Mouse (Mus musculus) A20 (cell line): ENCODE data around the gene Vrk2.

Experiments
- DNase-seq: peaks from one replicate; pipeline ENCODE4 v3.0.0-alpha.2; 2011; ENCODE audit warnings: low read depth, low spot score

Gene Vrk2

DNA sequence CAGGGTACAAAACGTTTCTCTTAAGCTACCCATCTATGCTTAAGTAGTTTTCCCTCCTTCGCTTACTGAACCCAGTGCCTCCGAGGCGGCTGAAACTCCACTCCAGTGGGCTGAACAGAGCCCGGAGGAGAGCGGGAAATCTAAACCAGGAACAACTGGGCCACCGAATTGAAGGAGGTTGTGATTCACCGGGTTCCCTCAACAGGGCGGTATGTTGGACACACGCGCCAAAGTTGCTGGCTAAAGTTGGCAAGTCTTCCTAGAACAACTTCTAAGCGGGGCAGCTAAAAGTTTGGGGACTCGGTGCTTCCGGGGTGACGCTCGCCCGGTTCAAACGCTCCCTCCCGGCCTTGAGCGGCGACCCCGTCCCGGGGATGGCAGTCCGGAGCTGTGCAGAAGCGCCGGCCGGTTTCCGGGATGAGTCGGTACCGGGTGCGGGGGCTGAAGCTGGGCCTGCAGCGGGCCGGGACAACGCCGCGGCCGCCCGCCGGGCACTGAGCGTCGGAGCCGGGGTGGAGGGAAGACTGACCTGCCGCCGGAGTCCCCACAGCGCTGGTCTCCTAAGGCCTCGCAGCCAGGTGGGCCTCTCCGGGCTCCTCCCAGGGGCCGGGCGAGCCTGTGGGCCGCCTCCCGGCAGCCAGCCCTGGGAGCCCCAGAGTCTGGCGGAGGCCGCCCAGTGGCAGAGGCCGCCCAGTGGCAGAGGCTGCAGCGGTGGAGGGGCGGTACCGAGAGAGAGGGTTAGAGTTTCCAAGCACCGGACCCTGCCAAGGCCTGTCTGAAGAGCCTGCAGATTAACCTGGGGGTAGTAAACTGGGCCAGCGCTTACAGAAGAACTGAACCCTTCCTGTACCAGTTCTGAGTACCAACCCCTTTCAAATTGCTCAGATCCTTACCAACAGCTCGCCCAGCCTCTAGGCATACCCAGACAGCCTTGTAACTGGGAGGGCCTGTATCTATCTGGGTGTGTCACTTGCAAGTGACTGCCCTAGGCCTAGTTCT, at the start of gene Vrk2, which contains the start of gene Gm6899:
Gene Vrk2 (minus strand): TSS at position 939 of the 999 bp plus-strand sequence.
Gene Gm6899 (plus strand): TSS at position 181 of the 999 bp plus-strand sequence.
- peak; percentile 94 for DNase-seq

DNA sequence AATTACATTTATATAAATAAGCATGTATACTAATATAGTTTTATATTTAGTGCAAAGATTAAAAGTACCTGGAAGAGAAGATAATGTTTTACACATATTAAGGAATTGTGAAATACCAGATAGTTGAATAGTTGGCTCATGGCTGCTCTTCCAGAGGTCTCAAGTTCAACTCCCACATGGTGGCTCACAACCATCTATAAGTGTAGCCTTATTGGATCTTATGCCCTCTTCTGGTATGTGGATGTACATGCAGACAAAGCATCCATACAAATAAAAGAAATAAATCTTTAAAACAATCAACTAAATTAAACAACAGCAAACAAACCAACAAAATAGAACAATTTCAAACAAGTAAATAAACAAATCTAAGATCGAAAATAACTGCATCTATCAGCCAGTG, 48.3 kb upstream of the Vrk2 start:
- peak; percentile 29 for DNase-seq

DNA sequence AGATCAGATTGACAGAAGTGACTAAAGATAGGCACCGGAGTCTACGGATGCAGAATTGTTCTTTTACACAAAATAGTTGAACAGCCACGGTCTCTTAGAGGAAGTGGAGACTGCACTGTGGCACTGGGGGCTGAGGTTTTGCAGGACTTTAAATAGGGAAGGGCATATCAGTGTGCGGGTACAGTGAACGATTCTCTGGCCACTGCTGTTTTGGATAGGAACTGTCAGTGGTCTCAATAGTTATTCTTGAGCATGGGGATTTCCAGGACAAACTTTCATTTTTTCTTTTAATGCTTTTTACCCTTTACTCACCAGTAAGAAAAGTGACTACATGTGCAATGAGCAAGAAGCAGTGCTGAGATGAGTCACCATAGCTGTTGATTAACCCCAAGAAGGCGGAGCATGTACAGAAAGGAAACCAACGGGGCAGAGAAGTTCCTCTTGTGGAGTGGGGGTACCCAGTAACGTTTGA, 46.6 kb upstream of the Vrk2 start:
- peak; percentile 92 for DNase-seq

DNA sequence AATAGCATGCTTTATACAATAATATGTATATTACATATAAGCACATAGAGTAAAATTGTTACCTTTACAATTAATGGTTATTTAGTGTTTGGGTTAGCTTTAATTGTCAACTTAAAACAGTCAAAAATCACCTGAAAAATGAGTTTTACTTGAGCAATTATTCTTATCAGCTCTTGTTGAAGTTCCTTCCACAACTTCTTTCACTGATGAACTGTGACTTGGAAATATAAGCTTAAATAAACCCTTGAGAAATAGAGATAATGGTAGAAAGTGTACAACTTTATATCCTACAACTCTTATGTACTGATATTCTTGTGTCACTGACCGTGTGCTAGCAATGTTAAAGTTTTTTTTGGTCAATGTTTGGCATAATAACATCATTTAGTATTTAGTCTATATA, 42.4 kb upstream of the Vrk2 start:
- DNase-seq: no peak

DNA sequence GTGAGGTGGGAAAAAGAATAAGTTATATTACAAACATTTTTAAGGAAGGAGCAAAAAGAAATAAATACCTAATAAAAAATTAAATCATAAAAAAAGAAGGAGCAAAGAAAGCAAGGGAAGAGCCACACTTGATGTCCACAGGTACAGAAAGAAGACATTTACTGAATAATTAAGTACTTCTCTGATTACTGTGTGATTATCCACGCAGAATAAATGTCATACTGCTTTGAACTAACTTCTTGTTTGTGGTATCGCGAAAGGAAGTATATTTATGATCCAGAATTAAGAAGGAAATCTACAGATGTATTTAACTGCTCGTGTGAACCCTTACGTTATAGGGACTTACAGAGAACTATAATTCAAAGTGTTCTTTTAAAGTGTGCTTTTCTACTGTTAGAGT, 28.9 kb upstream of the Vrk2 start:
- DNase-seq: no peak

DNA sequence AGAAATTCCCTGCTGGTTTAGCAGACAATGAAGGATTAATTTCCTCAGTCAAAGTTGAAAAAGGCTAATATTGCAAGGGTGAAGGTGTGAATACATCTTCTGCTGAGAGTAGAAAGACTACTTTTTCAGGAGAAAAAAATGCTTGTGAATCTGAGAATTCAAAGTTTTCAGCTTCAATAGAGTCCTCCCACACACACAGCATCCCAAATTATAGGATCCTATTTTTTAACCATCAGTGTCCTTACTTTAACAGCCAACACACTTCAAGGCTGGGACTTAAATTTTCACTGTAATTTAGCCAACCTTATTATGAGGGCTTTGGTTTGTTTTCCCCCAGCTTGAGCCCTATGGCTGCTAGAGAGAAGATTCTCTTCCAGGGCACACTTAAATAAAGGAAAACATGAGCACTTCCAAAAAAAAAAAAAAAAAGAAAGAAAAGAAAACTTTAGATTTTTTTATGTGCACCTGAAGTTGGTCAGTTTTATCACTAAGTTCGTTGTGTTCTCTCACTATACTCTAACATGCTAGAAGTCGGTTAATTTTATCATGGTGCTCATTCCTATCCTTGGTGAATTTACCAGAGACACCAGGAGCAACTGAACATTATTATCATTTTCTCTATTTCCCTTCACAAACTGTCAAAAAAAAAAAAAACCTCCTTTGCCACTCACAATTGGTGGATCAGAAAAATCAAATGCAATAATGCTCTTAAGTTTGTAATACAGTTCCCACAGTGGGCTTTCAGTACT, 24.9 kb upstream of the Vrk2 start:
- no peak for DNase-seq

DNA sequence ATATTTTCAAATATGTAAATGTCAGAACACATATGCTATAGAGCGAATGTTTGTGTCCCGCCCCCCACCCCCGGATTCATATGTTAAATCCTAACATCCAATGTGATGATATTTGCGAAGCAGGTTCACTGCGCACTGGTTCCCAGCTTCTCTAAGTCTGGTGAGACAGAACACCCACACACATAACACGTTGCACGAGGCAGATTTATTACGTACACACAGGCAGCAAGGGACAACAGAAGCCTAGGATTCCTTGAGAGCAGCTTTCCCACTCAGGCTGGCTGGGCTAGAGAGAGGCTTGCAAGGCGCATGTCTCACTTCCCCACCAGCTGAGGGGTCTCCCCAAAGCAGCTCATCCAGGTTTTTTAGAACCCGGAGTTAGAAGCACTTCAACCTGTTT, 15.0 kb upstream of the Vrk2 start:
- DNase-seq: no peak

DNA sequence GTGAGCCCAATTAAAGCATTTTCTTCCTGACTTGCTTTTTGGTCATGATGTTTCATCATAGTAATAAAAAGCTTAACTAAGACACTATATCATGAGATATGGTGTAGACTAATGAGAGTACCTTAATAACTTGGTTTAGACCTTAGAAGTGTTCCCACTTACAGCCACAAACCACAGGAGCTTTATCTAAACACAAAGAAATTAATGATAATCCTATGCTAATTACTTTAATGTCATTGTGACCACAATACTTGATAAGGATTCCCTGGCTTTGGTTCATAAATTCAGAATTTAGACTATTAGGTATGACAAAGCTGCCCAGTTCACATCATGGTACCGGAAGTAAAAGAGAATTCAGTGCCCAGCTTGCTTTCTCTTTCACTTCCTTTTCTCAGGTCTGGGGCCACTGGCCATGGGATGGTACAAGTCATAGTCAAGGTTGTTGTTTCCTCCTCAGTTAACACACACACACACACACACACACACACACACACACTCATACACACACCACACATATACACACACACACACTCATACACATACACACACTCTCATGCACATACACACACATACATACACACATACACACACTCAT, 10.4 kb upstream of the Vrk2 start:
- DNase-seq: peak; percentile 80

DNA sequence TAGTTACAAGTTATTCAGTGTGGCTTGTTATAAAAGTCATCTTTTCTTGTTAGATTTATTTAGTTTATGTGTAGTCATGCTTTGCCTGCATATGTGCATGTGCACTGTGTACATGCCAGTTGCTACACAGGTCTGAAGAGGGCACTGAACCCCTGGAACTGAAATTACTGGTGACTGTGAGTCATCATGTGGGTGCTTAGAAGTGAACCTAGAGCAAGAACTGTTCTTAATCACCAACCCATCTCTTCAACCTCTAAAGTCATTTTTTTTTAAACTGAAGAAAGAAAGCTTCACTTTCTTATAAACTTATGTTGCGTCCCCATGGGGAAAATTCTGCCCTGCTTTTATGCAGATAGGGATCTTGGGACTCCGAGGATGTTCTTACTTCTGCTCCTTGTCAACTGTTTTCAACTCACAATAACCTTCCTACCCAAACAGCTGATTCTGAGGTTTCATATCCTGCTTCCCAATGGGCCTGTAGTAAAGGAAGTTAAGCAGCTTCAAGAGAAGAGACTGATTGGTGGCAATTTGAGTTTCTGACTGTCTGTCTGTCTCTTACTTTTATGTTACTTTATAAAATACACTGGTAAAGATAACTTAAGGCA, 7.9 kb upstream of the Vrk2 start:
- peak; percentile 56 for DNase-seq

DNA sequence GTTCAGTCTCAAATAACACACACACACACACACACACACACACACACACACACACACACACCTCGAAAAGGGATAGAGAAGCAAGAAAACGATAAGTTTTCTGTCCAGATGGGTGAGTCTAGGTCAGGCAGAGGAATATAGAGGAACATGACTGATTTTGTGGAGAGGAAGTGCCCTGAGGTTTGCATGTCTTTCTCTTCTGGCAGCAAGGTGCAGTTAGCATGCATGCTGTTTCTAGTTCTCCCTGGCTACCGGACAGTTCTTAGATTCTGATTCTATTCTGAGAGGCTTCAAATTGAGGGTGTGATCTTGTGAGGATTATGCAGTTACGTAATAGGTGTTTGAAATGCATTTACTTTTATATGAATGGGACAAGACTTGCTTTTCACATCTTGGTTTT, 6.9 kb upstream of the Vrk2 start:
- peak; percentile 66 for DNase-seq

DNA sequence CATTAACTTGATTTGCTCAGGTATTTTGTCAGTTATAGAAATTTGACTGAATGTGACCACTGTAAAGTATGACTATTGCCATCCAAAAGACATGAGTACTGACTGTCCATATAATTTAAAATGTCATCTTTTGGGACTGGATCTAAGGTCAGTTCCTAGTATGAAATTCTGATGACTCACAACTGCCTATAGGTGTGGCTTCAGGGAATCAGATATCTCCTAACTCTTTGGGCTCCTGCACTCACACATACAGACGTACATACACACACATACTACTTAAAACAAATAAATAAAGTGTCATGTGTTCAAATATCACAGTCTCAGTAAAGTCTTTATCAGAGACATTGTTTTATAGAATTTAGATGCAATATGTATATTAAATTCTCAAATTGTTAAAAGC, 5.1 kb upstream of the Vrk2 start:
- DNase-seq: no peak

DNA sequence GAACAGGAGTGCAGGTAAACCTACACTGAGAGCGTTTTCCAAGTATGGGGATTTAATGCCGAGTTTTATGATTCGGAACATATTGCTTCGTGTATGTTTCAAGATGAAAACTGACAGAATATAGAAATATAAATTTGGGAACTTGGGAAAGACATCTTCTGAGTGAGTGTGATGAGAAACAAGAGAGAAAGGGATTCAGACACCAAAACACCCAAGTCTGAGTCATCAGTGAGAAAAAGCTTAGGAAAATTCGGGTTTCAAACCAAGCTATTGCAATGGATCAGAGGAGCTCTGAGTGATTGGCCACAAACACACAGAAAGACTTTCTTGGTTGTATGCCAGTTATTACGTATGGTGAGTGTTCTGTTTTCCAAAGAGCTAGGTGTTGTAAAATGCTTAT, 4.0 kb upstream of the Vrk2 start:
- DNase-seq: no peak

DNA sequence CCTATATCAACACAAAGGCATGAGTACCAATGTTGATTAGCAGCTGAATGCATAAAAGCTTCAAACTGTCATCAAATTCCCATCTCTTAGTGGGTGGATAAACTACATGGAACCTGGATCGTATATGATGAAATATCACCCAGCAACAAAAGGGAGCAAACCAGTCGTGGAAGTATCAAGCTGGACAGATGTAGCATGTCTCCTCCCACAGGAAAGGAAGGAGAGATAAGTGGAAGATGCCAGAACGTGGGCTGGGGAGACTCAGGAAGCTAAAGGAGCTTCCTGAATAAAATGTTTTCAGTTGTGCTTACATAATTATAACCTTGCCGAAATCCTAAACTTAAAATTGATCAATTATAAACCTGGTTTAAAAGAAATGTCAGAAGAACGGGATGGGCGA, 3.3 kb upstream of the Vrk2 start:
- no peak for DNase-seq

DNA sequence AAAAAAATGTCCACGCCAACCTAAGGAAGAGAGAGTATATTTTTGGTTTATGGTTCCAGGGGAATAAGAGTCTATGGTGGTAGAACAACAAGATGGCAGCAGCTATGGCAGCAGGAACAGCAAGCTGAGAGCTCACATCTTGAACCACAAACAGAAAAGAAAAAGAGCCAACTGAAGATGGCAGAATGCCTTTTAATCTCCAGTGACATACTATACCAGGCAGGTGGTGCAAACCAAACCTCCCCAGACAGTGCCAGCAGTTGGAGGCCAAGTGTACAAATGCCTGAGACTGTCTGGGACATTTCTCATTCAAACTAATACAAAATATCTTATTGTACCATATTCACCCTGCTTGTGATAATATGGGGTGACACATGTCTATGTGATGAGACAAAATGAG, 2.4 kb upstream of the Vrk2 start:
- no peak for DNase-seq

DNA sequence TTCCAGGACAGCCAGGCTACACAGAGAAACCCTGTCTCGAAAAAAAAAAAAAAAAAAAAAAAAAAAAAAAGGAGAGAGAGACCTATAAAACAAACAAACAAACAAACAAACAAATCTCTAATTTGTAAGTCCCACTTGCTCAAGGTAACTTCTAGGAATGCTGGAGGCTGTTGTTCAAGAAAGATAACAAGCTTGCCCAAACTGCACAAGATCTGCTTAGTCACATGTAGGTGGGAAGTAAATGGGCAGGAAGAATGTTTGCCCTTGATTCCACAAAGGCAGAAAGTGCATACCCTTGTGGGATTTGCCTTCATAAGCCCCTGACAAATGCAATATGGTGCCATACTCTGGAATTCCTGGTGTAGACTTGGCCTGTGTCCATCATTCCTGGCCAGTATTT, 688 bp upstream of the Vrk2 start:
- no peak for DNase-seq

DNA sequence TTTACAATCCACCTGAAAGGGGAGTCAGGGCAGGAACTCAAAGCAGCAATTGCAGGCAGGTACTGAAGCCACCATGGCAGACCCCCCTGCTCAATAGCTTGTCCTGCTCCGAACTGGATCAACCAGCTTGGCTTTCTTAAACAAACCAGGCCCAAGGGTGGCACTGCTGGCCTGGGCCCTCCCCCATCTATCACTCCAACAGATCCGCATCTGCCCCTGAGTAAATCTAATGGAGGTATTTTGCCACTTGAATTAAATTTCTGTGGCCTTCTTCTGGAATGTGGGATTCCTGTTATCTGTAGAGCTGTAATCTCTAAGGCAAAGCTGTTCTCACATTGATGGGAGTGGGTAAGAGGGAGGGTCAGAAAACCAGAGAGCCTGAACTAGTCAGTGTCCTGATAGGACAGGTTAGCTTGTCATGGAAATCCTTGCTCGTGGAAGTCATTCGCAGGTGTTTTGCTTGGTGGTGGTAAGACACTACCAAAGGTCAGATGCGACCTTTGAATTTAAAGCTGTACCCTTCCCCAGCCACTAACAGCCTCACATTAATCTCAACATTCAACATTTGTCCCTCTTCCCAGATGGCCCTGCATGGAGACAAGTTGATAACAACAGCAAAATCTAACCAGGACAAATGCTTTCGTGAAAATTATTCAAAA, 1.3 kb downstream of the Vrk2 start:
- DNase-seq: peak; percentile 78

DNA sequence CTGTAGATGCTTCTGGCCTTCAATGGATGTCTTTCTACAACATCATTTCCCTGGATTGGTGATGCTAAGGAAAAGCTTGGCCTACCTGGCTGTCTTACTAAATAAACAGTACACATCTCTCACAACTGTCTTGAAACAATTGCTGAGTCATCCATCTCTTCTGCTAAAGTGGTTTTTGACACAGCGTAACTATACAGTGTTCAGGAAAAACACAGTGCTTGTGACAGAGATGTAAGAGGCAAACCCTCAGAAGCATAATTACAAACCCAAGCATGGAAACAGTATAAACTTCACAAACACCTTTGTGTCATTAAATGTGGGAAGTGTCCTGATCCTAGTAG, 6.6 kb downstream of the Vrk2 start:
- DNase-seq: no peak

DNA sequence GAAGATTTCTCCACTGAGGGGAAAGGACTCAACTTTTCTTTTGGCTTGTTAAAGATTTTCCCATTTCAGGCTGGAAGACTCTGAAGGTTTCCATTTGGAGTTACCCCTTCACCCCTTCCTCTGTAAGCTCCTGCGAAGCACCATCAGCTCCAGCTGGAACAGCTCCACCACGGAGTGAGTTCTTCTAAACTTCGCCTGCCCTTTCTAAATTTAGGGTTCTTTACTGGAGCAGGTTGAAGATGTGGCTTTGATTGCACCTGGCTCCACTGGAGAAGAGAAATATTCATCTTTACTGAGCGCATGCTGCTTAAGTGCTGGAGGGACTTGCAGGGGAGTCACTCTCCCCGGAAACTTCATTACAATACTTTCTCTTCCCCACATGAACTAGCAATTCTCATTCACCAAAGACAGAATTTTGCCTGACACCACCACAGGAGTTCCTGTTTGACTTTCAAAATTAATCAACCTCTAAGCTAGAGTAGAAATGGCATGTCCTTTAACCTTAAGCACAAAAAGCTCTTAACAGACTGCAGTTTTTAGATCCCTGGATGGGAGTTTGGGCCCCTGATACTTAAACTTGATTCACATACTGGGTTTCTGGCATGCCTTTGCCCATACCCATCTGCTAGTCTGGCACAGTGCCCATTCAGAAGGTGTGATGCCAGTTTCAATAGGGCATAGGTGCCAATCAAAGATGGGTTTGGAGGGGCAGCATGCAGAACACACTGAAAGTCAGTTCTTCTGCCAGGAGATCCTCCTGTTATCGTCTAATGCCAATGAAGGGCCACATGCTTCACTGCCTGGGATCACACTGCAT, 7.2 kb downstream of the Vrk2 start:
- DNase-seq: peak; percentile 92

DNA sequence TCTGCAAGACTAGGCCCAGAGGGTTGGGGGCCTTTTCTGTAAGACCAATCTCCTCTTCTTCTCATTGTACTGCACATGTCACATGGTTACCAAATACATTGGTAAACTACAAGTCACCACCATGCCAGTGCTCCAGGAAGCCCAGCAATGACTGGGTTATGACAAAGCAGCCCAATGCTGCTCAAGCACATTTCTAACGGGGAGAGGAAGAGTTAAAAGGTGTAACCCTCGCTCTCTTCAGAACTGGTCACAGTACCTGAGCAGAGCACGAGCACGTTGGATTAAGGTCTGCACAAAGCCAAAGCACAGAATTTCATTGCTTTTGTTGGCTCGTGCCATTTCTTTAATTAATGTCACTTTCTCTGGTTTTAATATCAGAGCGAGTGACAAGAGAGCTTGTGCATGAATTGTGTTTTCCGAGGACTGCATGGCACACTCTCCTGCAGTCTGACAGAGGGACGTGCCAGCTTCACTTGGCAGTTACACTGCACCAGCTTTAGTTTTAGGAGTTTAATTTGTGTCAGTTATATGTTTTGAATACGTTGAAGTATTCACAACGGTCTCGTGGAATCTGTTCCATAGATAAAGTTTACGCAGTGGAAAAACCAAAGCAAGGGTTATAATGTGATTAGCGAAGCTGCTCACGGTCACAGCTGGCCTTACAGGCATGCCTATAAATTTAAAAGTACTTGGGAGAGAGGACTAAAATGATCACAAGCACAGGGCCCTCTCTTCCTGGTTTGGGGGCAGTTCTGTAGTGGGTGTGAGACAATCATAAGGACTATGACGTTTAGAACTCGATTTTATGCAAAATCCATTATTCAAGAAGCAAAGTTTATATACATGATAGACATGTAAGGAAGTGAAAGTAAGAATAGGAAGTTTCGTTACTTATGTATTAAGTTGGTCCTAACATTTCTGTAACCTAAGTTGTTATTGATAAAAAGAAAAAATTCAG, 8.1 kb downstream of the Vrk2 start:
- DNase-seq: peak; percentile 77
